Mouse (Mus musculus) liver, adult 2 months (tissue): ENCODE results near the gene Wasl.

ENCODE experiments used
- CTCF ChIP-seq: fragments of 200-500 bp; IDR thresholded peaks from 2 replicates; pipeline ENCODE4 v1.5.1; 2011; ENCODE audit warnings: low read depth, low read length, control low read depth
- POLR2A ChIP-seq: fragments of 200-500 bp; IDR thresholded peaks from 2 replicates; pipeline ENCODE4 v1.6.1; 2011; ENCODE audit warnings: low read length, control low read depth; ENCODE audit not compliant: insufficient read depth; ENCODE audit errors: extremely low read depth

DNA sequence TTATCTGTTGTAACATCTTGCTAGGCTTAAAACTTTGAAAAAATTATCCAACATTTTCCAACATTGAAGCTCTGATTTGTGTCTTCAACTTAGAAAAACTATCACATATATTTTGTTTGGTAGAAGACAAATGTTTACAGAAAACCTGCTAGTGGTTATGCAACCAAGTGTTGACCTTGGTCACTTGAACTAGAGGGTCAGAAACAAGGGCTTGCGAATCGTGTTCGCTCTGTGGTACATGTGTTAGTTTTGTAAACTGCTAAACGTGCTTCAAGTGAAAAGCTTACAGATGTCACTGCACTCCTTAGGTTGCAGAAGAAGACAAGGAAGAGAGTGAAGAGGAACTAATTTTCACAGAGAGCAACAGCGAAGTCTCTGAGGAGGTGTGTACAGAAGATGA lies 61.8 kb downstream of the Wasl start:
- TF ChIP-seq POLR2A (no peak), CTCF (no peak)
